Mouse (Mus musculus) 416B (cell line): ENCODE measurements at regions not wholly inside any gene's neighbourhood (a gene's known extent, or its start where the extent isn't known, plus 50 kb on each side); places are given as distances from the start of the nearest gene placed in this dataset.

Experiments
- DNase-seq: peaks from one replicate; pipeline ENCODE4 v3.0.0; 2011; ENCODE audit warnings: low read depth

DNA sequence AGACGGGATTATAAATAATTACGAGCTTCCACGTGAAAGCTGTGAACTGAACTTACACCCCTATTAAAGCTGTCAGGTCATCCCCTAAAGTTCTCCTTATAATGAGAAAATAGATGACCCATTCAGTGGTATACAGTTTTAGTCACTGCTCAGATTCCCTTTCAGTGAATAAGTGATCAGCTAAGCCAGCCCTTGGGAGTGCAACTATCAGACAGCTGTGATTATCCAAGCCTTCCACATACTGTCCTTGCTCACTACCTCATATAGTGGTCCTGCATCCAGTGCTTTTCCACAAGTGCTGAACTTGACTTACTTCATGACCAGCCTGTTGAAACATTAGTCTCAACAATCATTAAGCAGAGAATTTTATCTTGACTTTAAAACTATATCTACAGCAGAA lies 131.2 kb upstream of the Tle1 start:
- no peak for DNase-seq

- no peak for DNase-seq
Observed at GRCm38 (mm10) chr4:72329026-72329390, 128.3 kb upstream of the Tle1 start.

DNA sequence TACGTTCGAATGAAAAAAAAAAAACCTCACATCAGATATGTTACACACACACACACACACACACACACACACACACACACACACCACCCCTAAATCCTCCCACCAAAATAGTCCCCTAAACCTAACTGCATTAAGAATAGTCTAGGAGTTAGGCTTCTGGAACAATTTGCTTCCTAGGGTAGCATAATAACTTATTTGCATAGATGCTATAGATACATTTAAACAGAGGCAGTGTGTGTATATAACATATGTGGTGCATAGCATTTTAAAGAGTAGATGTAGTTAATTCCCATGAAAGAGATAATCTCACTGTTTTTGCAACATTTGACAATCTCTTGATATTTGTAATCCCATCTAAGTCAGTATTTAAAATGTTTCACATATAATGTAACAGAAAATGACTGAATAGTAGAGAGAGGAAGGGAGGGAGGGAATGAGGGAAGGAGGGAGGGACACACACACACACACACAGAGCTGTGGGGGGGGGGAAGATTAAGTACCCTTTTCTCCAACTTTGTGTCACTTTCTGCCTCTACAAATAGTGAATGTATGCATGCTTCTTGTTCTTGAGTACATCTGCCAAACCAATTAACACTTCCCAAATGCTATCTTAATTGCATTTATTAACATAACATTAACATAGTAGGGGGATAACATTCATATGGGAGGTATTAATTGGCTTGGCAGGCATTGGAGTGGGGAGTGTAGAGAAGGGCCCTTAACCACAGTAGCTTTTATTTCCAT lies 127.7 kb upstream of the Tle1 start:
- no peak for DNase-seq

DNA sequence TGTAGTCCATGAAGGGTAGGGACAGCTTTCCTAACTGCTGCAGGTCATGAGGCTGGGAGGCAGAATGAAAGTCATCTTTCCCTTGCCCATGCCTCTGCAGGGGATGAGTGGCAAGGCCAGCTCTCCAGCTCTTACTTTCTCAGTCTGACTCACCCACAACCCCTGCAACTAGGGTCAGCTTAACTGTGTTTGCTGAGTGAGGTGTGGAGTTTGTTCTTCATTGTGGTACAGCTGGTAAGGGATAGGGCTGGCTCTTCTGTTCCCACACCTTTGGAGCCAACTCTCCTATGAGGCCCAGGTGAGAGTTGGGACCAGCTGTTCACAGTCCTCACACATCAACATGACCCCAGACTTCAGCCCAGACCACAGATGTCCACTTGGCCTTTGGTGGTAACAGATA lies 124.2 kb upstream of the Tle1 start:
- DNase-seq: no peak

GRCm38 (mm10) chr4:72285112-72285675 lies 84.5 kb upstream of the Tle1 start:
- no peak for DNase-seq

DNA sequence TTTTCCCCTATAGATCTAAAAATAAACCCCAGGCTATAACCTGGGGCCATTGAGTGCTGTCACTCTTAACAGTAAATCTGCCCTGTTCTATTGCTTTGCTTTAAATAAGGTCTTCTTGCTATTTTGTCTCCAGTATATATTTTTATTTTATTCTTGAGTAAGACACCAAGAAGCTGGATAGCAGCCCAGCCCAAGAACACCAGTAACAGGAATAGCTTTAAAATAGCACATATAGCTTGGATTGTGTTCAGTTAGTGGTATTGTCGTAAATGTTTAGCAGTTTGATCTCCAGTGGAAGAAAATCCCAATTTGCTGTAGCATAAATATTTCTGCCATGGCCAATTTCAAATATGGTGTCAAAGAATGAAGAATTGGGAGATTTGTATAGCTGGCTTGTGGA lies 49.8 kb upstream of the Tle1 start:
- DNase-seq: no peak
